Mouse (Mus musculus): ENCODE results near the gene Lypd5. TPM values are rescaled to one million over a fixed set of nuclear protein-coding genes. Genes with fewer than 3 reads are reported as not detected.
A peak's percentile ranks its signal among the peaks of the same experiment; 100 is the strongest.

Lypd5 gene
- polyA plus RNA-seq, 1 experiment from 2014 or later = 201 TPM

DNA sequence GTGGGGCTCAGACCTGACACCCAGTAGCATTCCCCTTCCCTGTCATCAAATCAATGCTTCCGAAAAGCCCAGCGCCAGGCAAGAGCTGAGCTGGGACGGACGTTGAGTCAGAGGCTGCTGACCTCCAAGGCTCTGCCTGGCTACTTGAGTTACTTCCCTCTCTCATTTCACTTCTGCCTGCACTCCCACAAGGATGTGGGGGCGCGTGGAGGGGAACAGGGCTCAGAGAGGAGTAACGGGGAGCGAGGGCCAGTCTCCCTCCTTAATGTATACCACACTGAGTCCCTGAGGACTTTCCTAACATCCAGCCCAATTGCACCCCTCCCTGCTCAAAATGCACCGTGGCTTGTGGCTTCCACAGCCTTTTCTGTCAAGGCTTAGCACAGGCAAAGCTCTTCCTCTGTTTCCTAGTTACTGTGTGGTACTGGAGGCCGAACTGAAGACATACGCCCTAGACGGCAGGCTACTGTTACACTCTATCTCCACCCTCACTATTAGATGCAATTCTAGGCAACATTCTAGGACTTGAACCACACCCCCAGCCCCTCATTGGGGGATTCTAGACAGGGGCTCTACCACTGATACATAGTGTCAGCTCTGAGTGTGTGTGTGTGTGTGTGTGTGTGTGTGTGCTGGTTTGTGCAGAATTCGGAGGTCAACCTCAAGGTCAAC is 40.7 kb downstream of the Lypd5 start:
- H3K27me3 ChIP-seq (ENCODE audit: control insufficient read depth, insufficient read depth, low read length) = no peaks in the 10 kb centered on the region
- no peak for TF ChIP-seq EP300 (optimal IDR thresholded peaks at IDR 0.05)
- TF ChIP-seq CTCF (IDR thresholded peaks at IDR 0.05; ENCODE audit: low read depth) = no peak
- H3K4me2 ChIP-seq (replicated peaks; ENCODE audit: low read depth) = no peak overlapping the region
- WGBS = 53% methylated on average over 13 of the region's 13 CpGs
- ATAC-seq (ENCODE audit: low FRiP score, low TSS enrichment) (no peak), DNase-seq (ENCODE audit: low spot score) (no peak)
- no peak overlapping the region for H3K9ac ChIP-seq (ENCODE audit: low read length)
- H3K36me3 ChIP-seq (ENCODE audit: control insufficient read depth, insufficient read depth, low read length) = no peaks in the 10 kb centered on the region
- H3K4me3 ChIP-seq (ENCODE audit: low read depth, low read length) = no peak overlapping the region
- H3K4me1 ChIP-seq (replicated peaks; ENCODE audit: control insufficient read depth, insufficient read depth) = no peaks in the 10 kb centered on the region
- H3K27ac ChIP-seq (replicated peaks) = peak overlapping the region; percentile 70
- no peaks in the 10 kb centered on the region for H3K9me3 ChIP-seq (ENCODE audit: control insufficient read depth, low read length)

DNA sequence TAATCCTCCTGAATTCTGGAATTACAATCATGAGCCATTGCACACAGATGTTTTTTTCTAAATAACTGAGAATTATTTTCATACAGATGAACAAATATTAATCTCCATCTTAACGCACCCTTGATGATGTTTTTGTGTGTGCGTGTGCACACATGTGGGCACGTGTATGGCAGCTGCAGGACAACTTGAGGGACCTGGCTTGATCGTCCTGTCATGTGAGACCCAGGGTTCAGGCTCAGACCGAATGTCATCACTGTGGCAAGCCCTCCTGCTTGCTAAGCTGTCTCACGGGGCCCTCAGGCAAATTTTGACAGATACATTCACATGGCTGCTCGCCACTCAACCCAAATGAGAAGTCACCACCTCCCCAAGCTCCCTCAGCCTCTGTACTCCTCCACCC is 41.5 kb downstream of the Lypd5 start:
- H3K36me3 ChIP-seq (ENCODE audit: control insufficient read depth, insufficient read depth, low read length) = no peaks in the 10 kb centered on the region
- H3K9ac ChIP-seq (ENCODE audit: low read length) = no peak overlapping the region
- 32% methylated on average over 7 of the region's 7 CpGs for WGBS
- no peaks in the 10 kb centered on the region for H3K9me3 ChIP-seq (ENCODE audit: control insufficient read depth, low read length)
- TF ChIP-seq CTCF (IDR thresholded peaks at IDR 0.05; ENCODE audit: low read depth) (no peak), EP300 (optimal IDR thresholded peaks at IDR 0.05) (no peak)
- no peak overlapping the region; the same call in 1 of the 2 replicates for H3K4me2 ChIP-seq (replicated peaks; ENCODE audit: low read depth)
- no peak for DNase-seq (ENCODE audit: low spot score)
- H3K27ac ChIP-seq (replicated peaks) = peak overlapping the region; percentile 70; the same call in 1 of the 2 replicates
- no peaks in the 10 kb centered on the region for H3K27me3 ChIP-seq (ENCODE audit: control insufficient read depth, insufficient read depth, low read length)
- H3K4me3 ChIP-seq (ENCODE audit: low read depth, low read length) = no peak overlapping the region
- no peak for ATAC-seq (ENCODE audit: low FRiP score, low TSS enrichment)
- no peaks in the 10 kb centered on the region for H3K4me1 ChIP-seq (replicated peaks; ENCODE audit: control insufficient read depth, insufficient read depth)

- no peaks in the 10 kb centered on the region for H3K4me1 ChIP-seq (replicated peaks; ENCODE audit: control insufficient read depth, insufficient read depth)
- H3K27me3 ChIP-seq (ENCODE audit: control insufficient read depth, insufficient read depth, low read length) = no peaks in the 10 kb centered on the region
- ATAC-seq (ENCODE audit: low FRiP score, low TSS enrichment) = peak; percentile 72
- H3K9me3 ChIP-seq (ENCODE audit: control insufficient read depth, low read length) = no peaks in the 10 kb centered on the region
- peak; percentile 39 for DNase-seq (ENCODE audit: low spot score)
- H3K4me3 ChIP-seq (ENCODE audit: low read depth, low read length) = no peak overlapping the region
- 5% methylated on average over 5 of the region's 5 CpGs for WGBS
- peak overlapping the region; percentile 34 for H3K4me2 ChIP-seq (replicated peaks; ENCODE audit: low read depth)
- H3K9ac ChIP-seq (ENCODE audit: low read length) = no peak overlapping the region
- no peak for TF ChIP-seq CTCF (IDR thresholded peaks at IDR 0.05; ENCODE audit: low read depth)
- no peak for TF ChIP-seq EP300 (optimal IDR thresholded peaks at IDR 0.05)
- no peaks in the 10 kb centered on the region for H3K36me3 ChIP-seq (ENCODE audit: control insufficient read depth, insufficient read depth, low read length)
- H3K27ac ChIP-seq (replicated peaks) = peak overlapping the region; percentile 65; the same call in 1 of the 2 replicates
These were observed 42.1 kb downstream of the Lypd5 start for GRCm38 (mm10) chr7:24391077-24391476.

DNA sequence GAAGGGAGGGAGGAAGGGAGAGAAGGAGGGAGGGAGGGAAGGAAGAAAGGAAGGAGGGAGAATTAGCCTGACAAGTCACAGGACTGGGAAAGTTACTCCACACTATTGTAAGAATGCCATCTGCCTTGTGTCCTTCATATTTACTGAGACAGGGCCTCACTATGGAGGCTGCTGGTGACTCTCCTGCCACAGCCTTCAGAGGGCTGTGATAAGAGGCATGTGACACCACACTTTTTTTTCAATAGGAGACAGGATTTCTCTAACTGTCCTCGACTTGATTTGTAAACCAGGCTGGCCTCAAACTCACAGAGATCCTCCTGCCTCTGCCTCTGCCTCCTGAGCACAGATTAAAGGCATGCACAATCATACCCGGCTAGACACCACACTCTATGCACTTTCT is 42.7 kb downstream of the Lypd5 start:
- 57% methylated on average over 2 of the region's 2 CpGs for WGBS
- TF ChIP-seq CTCF (IDR thresholded peaks at IDR 0.05; ENCODE audit: low read depth) = no peak
- no peak for TF ChIP-seq EP300 (optimal IDR thresholded peaks at IDR 0.05)
- H3K27ac ChIP-seq (replicated peaks) = peak overlapping the region; percentile 9; the same call in 1 of the 2 replicates

GRCm38 (mm10) chr7:24394054-24394453 is 45.1 kb downstream of the Lypd5 start:
- H3K36me3 ChIP-seq (ENCODE audit: control insufficient read depth, insufficient read depth, low read length) = no peaks in the 10 kb centered on the region
- H3K27ac ChIP-seq (replicated peaks) = no peak overlapping the region
- TF ChIP-seq CTCF (IDR thresholded peaks at IDR 0.05; ENCODE audit: low read depth) (no peak), EP300 (optimal IDR thresholded peaks at IDR 0.05) (no peak)
- ATAC-seq (ENCODE audit: low FRiP score, low TSS enrichment) (no peak), DNase-seq (ENCODE audit: low spot score) (no peak)
- WGBS = 73% methylated on average over 2 of the region's 3 CpGs
- no peaks in the 10 kb centered on the region for H3K9me3 ChIP-seq (ENCODE audit: control insufficient read depth, low read length)
- H3K9ac ChIP-seq (ENCODE audit: low read length) = no peak overlapping the region
- H3K27me3 ChIP-seq (ENCODE audit: control insufficient read depth, insufficient read depth, low read length) = no peaks in the 10 kb centered on the region
- no peak overlapping the region for H3K4me3 ChIP-seq (ENCODE audit: low read depth, low read length)
- H3K4me1 ChIP-seq (replicated peaks; ENCODE audit: control insufficient read depth, insufficient read depth) = 0 out of 2 replicates have a peak, but pooled peaks cover 2% of the 10 kb centered on the region
- no peak overlapping the region for H3K4me2 ChIP-seq (replicated peaks; ENCODE audit: low read depth)

More for the DNA sequence above, 42.7 kb downstream of the Lypd5 start:
- no peak overlapping the region for H3K9ac ChIP-seq (ENCODE audit: low read length)
- H3K4me2 ChIP-seq (replicated peaks; ENCODE audit: low read depth) = no peak overlapping the region
- no peaks in the 10 kb centered on the region for H3K9me3 ChIP-seq (ENCODE audit: control insufficient read depth, low read length)
- ATAC-seq (ENCODE audit: low FRiP score, low TSS enrichment) = no peak
- no peaks in the 10 kb centered on the region for H3K27me3 ChIP-seq (ENCODE audit: control insufficient read depth, insufficient read depth, low read length)
- DNase-seq (ENCODE audit: low spot score) = no peak
- H3K36me3 ChIP-seq (ENCODE audit: control insufficient read depth, insufficient read depth, low read length) = no peaks in the 10 kb centered on the region
- no peaks in the 10 kb centered on the region for H3K4me1 ChIP-seq (replicated peaks; ENCODE audit: control insufficient read depth, insufficient read depth)
- no peak overlapping the region for H3K4me3 ChIP-seq (ENCODE audit: low read depth, low read length)

DNA sequence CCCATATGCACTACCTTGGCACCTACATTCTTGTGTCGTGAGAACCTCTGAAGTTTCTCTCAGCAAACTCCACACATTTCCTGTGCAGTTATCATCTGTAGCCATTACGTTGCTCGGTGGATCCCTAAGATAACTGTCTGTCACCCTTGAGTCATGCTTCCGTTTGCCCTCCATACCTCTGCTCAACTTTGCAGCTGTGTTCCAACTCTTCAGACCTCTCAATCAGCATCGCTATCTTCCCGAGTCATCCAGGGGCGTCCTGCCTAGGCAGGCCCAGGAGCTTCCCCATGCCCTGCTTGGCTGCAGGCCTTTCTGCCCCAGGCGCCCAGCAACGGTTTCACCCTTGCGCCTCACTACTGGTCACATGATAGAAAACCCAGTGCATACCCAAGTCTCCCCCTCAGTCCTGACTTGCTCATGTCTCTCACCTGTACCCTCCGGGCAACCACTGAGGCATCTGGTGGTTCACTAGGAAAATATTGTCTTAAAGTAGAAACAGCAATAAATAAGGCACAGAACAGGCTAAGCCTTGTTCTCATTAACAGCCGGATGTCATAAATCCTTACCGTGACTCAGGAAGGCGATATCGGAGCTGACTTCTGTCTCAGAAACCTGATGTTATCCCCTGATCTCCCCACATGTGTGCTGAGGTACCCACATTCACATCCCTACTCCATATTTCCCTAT is 45.6 kb downstream of the Lypd5 start:
- Histone ChIP-seq H3K27me3 (ENCODE audit: control insufficient read depth, insufficient read depth, low read length) (no peaks in the 10 kb centered on the region), H3K27ac (replicated peaks) (no peak overlapping the region), H3K4me2 (replicated peaks; ENCODE audit: low read depth) (no peak overlapping the region), H3K9ac (ENCODE audit: low read length) (no peak overlapping the region), H3K9me3 (ENCODE audit: control insufficient read depth, low read length) (no peaks in the 10 kb centered on the region), H3K4me3 (ENCODE audit: low read depth, low read length) (no peak overlapping the region), H3K4me1 (replicated peaks; ENCODE audit: control insufficient read depth, insufficient read depth) (0 out of 2 replicates have a peak, but pooled peaks cover 2% of the 10 kb centered on the region), H3K36me3 (ENCODE audit: control insufficient read depth, insufficient read depth, low read length) (no peaks in the 10 kb centered on the region)
- no peak for DNase-seq (ENCODE audit: low spot score)
- ATAC-seq (ENCODE audit: low FRiP score, low TSS enrichment) = no peak
- WGBS = 58% methylated on average over 15 of the region's 15 CpGs
- TF ChIP-seq EP300 (optimal IDR thresholded peaks at IDR 0.05) (peak; percentile 40), CTCF (IDR thresholded peaks at IDR 0.05; ENCODE audit: low read depth) (no peak)

Data from stomach, postnatal 0 days (tissue).